Mouse (Mus musculus) CH12.LX (cell line): ENCODE data around the gene Plekhj1. TPM values are rescaled to one million over a fixed set of nuclear protein-coding genes. Genes with fewer than 3 reads are reported as not detected.

ENCODE experiments used
- DNase-seq: peaks from one replicate; pipeline ENCODE4 v3.0.0-alpha.2; 2013; ENCODE audit errors: extremely low read depth
- H3K27ac ChIP-seq: 2 replicates; pipeline ENCODE4 v1.5.1; 2012; ENCODE audit warnings: low read depth, mild to moderate bottlenecking, control low read depth, moderate library complexity; ENCODE audit not compliant: insufficient read depth
- H3K27me3 ChIP-seq: replicated peaks from 2 replicates; pipeline ENCODE3; 2012; ENCODE audit warnings: inconsistent platforms
- H3K36me3 ChIP-seq, 2 experiments: replicated peaks in 1 of 2; 2 replicates each; pipeline versions ENCODE3 to v1.6.1; 2012; ENCODE audit warnings: inconsistent platforms in 1 of 2, low read length in 1 of 2, mild to moderate bottlenecking in 1 of 2, mixed read lengths in 1 of 2, moderate library complexity in 1 of 2; ENCODE audit not compliant: control insufficient read depth in 1 of 2, insufficient read depth in 1 of 2
- H3K4me1 ChIP-seq, 2 experiments: 2 replicates each; pipeline ENCODE4 v1.6.1; 2012; ENCODE audit warnings: inconsistent platforms in 1 of 2, moderate library complexity in 1 of 2; ENCODE audit not compliant: insufficient read depth in 2 of 2, control insufficient read depth in 1 of 2
- H3K4me2 ChIP-seq: 2 replicates; pipeline ENCODE4 v1.6.1; 2012; ENCODE audit warnings: low read depth, mild to moderate bottlenecking, control low read depth; ENCODE audit not compliant: poor library complexity, insufficient read depth, severe bottlenecking
- H3K4me3 ChIP-seq, 3 experiments: fragments of 150-350 bp in 1 of 3; sonication (generic) in 1 of 3; replicated peaks in 1 of 3; 2 replicates each; pipeline versions ENCODE3 to v1.5.1; 2011 to 2012; ENCODE audit warnings: low read depth in 2 of 3, low read length in 2 of 3, mild to moderate bottlenecking in 2 of 3, moderate library complexity in 2 of 3, control low read depth in 1 of 3, improper control_type of control experiment in 1 of 3, inconsistent platforms in 1 of 3, mixed read lengths in 1 of 3; ENCODE audit not compliant: poor library complexity in 1 of 3
- H3K79me2 ChIP-seq: replicated peaks from 2 replicates; pipeline ENCODE4 v1.6.1; 2012; ENCODE audit warnings: mild to moderate bottlenecking, moderate library complexity; ENCODE audit not compliant: control insufficient read depth, poor library complexity, insufficient read depth, severe bottlenecking; ENCODE audit errors: extremely low read depth
- H3K9ac ChIP-seq: 2 replicates; pipeline ENCODE4 v1.6.1; 2012; ENCODE audit warnings: low read depth, mild to moderate bottlenecking, control low read depth, moderate library complexity; ENCODE audit not compliant: insufficient read depth
- H3K9me3 ChIP-seq: replicated peaks from 2 replicates; pipeline ENCODE3; 2012; ENCODE audit warnings: low read length, inconsistent platforms, mixed read lengths
- CHD1 ChIP-seq: IDR thresholded peaks from 2 replicates; pipeline ENCODE4 v1.6.1; 2012; ENCODE audit warnings: low read depth, low read length, improper control_type of control experiment, inconsistent platforms
- CTCF ChIP-seq, 2 experiments: IDR thresholded peaks in 1 of 2; conservative IDR thresholded peaks in 1 of 2; 2 replicates each; pipeline ENCODE4 v1.5.1; 2011 to 2012; ENCODE audit warnings: low read depth in 2 of 2, low read length in 2 of 2, improper control_type of control experiment in 1 of 2, inconsistent platforms in 1 of 2, mild to moderate bottlenecking in 1 of 2, moderate library complexity in 1 of 2
- E2F4 ChIP-seq: IDR thresholded peaks from 2 replicates; pipeline ENCODE4 v1.6.1; 2011; ENCODE audit warnings: low read depth, low read length, improper control_type of control experiment; ENCODE audit not compliant: insufficient replicate concordance
- ELF1 ChIP-seq: IDR thresholded peaks from 2 replicates; pipeline ENCODE4 v1.6.1; 2014; ENCODE audit warnings: low read depth, mild to moderate bottlenecking, inconsistent platforms, low read length, improper control_type of control experiment
- ETS1 ChIP-seq: conservative IDR thresholded peaks from 2 replicates; pipeline ENCODE4 v1.6.1; 2012; ENCODE audit warnings: low read depth, mild to moderate bottlenecking, inconsistent platforms, low read length, improper control_type of control experiment, moderate library complexity
- HCFC1 ChIP-seq: IDR thresholded peaks from 2 replicates; pipeline ENCODE4 v1.6.1; 2012; ENCODE audit warnings: low read depth, mild to moderate bottlenecking, inconsistent platforms, low read length, improper control_type of control experiment
- IRF4 ChIP-seq: IDR thresholded peaks from 2 replicates; pipeline ENCODE4 v1.6.1; 2014; ENCODE audit warnings: low read depth, mild to moderate bottlenecking, inconsistent platforms, low read length, improper control_type of control experiment
- JUN ChIP-seq: IDR thresholded peaks from 2 replicates; pipeline ENCODE4 v1.6.1; 2011; ENCODE audit warnings: low read depth, mild to moderate bottlenecking, low read length, improper control_type of control experiment, moderate library complexity; ENCODE audit not compliant: insufficient read depth
- JUND ChIP-seq: conservative IDR thresholded peaks from 2 replicates; pipeline ENCODE4 v1.6.1; 2011; ENCODE audit warnings: low read depth, low read length, improper control_type of control experiment
- MAFK ChIP-seq: IDR thresholded peaks from 2 replicates; pipeline ENCODE4 v1.6.1; 2011; ENCODE audit warnings: low read length, improper control_type of control experiment; ENCODE audit not compliant: insufficient replicate concordance
- MAX ChIP-seq: IDR thresholded peaks from 2 replicates; pipeline ENCODE4 v1.6.1; 2011; ENCODE audit warnings: low read length, improper control_type of control experiment
- MAZ ChIP-seq: IDR thresholded peaks from 2 replicates; pipeline ENCODE4 v1.6.1; 2012; ENCODE audit warnings: low read depth, mild to moderate bottlenecking, inconsistent platforms, low read length, improper control_type of control experiment, moderate library complexity
- MEF2A ChIP-seq: IDR thresholded peaks from 2 replicates; pipeline ENCODE4 v1.6.1; 2014; ENCODE audit warnings: low read depth, mild to moderate bottlenecking, inconsistent platforms, low read length, improper control_type of control experiment, borderline replicate concordance
- NELFE ChIP-seq: IDR thresholded peaks from 2 replicates; pipeline ENCODE4 v1.6.1; 2011; ENCODE audit warnings: low read depth, low read length, improper control_type of control experiment
- NRF1 ChIP-seq: IDR thresholded peaks from 2 replicates; pipeline ENCODE4 v1.6.1; 2014; ENCODE audit warnings: low read depth, mild to moderate bottlenecking, inconsistent platforms, low read length, improper control_type of control experiment, moderate library complexity
- POLR2AphosphoS2 ChIP-seq: IDR thresholded peaks from 2 replicates; pipeline ENCODE4 v1.6.1; 2011; ENCODE audit warnings: low read depth, low read length, improper control_type of control experiment
- RCOR1 ChIP-seq: conservative IDR thresholded peaks from 2 replicates; pipeline ENCODE4 v1.6.1; 2012; ENCODE audit warnings: low read depth, mild to moderate bottlenecking, inconsistent platforms, low read length, improper control_type of control experiment
- SMC3 ChIP-seq: IDR thresholded peaks from 2 replicates; pipeline ENCODE4 v1.6.1; 2011; ENCODE audit warnings: low read depth, low read length, improper control_type of control experiment
- TCF12 ChIP-seq: IDR thresholded peaks from 2 replicates; pipeline ENCODE4 v1.6.1; 2014; ENCODE audit warnings: low read depth, mild to moderate bottlenecking, inconsistent platforms, low read length, improper control_type of control experiment
- UBTF ChIP-seq: IDR thresholded peaks from 2 replicates; pipeline ENCODE4 v1.6.1; 2012; ENCODE audit warnings: low read depth, mild to moderate bottlenecking, inconsistent platforms, low read length, improper control_type of control experiment, moderate library complexity
- USF1 ChIP-seq: IDR thresholded peaks from 2 replicates; pipeline ENCODE4 v1.6.1; 2014; ENCODE audit warnings: low read depth, mild to moderate bottlenecking, inconsistent platforms, low read length, improper control_type of control experiment
- ZKSCAN1 ChIP-seq: IDR thresholded peaks from 2 replicates; pipeline ENCODE4 v1.6.1; 2012; ENCODE audit warnings: low read depth, inconsistent platforms, low read length, improper control_type of control experiment, borderline replicate concordance
- ZMIZ1 ChIP-seq: IDR thresholded peaks from 2 replicates; pipeline ENCODE4 v1.6.1; 2012; ENCODE audit warnings: low read depth, mild to moderate bottlenecking, inconsistent platforms, low read length, improper control_type of control experiment
- dilution Hi-C: fragments of 300-500 bp; cut with MboI; formaldehyde crosslinking; loops from 2 replicates; pipeline ENCODE4 v1.14.3; 2020; ENCODE audit warnings: low sequenced_read_pairs; ENCODE audit not compliant: extremely low pct_unique_long_range_greater_than_20kb, extremely low pct_ligation_motif_present
- in situ Hi-C: fragments of 300-500 bp; cut with MboI; formaldehyde crosslinking; loops from 3 replicates; pipeline ENCODE4 v1.14.3; 2019; ENCODE audit warnings: low sequenced_read_pairs, low pct_ligation_motif_present, low pct_unique_long_range_greater_than_20kb, mixed read lengths
- polyA plus RNA-seq: library from polyadenylated mRNA; unstranded; fragments of >175 nt; gene quantifications from 2 replicates; pipeline ENCODE4 v1.2.1, GENCODE M21; 2012; ENCODE audit warnings: low read depth; ENCODE audit not compliant: insufficient read length
- total RNA-seq, 2 experiments: library from RNA; depleted of rRNA; stranded (reverse); fragments of 300-350 nt in 1 of 2; fragments of >200 nt in 1 of 2; gene quantifications; 2 replicates each; pipeline ENCODE4 v1.2.3; 2012 to 2014

Plekhj1 gene
- total and polyA plus RNA-seq, 3 experiments, result 63.4 to 123 (median 63.8) TPM

- Histone ChIP-seq H3K4me1 (peaks cover 0 to 8% of the 10 kb centered on the region in 2 experiments; a peak in 1 of 4 replicates), H3K79me2 (no peaks in the 10 kb centered on the region), H3K4me3 (no peak overlapping the region), H3K27me3 (peaks cover 50% of the 10 kb centered on the region), H3K36me3 (no peaks in the 10 kb centered on the region), H3K9me3 (no peaks in the 10 kb centered on the region), H3K4me2 (no peak overlapping the region)
- in situ Hi-C loops, result no loop called here
- DNase-seq, result no peak
- TF ChIP-seq NRF1, result no peak
- TF ChIP-seq MAX, result no peak
- TF ChIP-seq, all 38 proteins: peak for 0
- dilution Hi-C loops, result no loop called here
- no peak overlapping the region for H3K27ac ChIP-seq
- no peak overlapping the region for H3K9ac ChIP-seq
Observed at GRCm38 (mm10) chr10:80842334-80842733, 43.9 kb upstream of the Plekhj1 start.

- no peak overlapping the region for H3K27ac ChIP-seq
- no peak overlapping the region for H3K9ac ChIP-seq
- no peak overlapping the region for H3K4me2 ChIP-seq
- DNase-seq, result no peak
- in situ Hi-C loops (no loop called here), dilution Hi-C loops (no loop called here)
- no peaks in the 10 kb centered on the region for H3K9me3 ChIP-seq
- H3K4me3 ChIP-seq, result no peak overlapping the region
- H3K27me3 ChIP-seq, result peaks cover 50% of the 10 kb centered on the region
- TF ChIP-seq TCF12 (no peak), NRF1 (no peak), RCOR1 (no peak), USF1 (no peak), NELFE (no peak), HCFC1 (no peak), POLR2AphosphoS2 (no peak), IRF4 (no peak), ZMIZ1 (no peak)
- no peaks in the 10 kb centered on the region for H3K36me3 ChIP-seq
- H3K79me2 ChIP-seq, result no peaks in the 10 kb centered on the region
- H3K4me1 ChIP-seq, result peaks cover 0 to 12% of the 10 kb centered on the region in 2 experiments; a peak in 2 of 4 replicates
Observed at GRCm38 (mm10) chr10:80841685-80842084, 43.3 kb upstream of the Plekhj1 start.

- Histone ChIP-seq H3K9ac (no peak overlapping the region), H3K79me2 (no peaks in the 10 kb centered on the region), H3K4me2 (no peak overlapping the region), H3K4me3 (no peak overlapping the region), H3K4me1 (peaks cover 0 to 12% of the 10 kb centered on the region in 2 experiments; a peak in 2 of 4 replicates), H3K9me3 (no peaks in the 10 kb centered on the region), H3K36me3 (peaks cover 0 to 2% of the 10 kb centered on the region in 2 experiments), H3K27me3 (peaks cover 42% of the 10 kb centered on the region), H3K27ac (no peak overlapping the region)
- TF ChIP-seq CTCF (conservative IDR thresholded peaks at IDR 0.05 in 1 of 2, IDR thresholded peaks at IDR 0.05 in 1 of 2; ENCODE audit: low read depth in 2 of 2, low read length in 2 of 2) (no peak), IRF4 (no peak), USF1 (no peak), ZKSCAN1 (no peak), ELF1 (no peak), ETS1 (no peak), RCOR1 (no peak), E2F4 (no peak), UBTF (no peak), MAFK (no peak), SMC3 (no peak), MEF2A (no peak), MAZ (no peak), CHD1 (no peak), JUND (no peak), JUN (no peak)
- dilution Hi-C loops (no loop called here), in situ Hi-C loops (no loop called here)
- no peak for DNase-seq
Observed at GRCm38 (mm10) chr10:80839848-80840247, 41.4 kb upstream of the Plekhj1 start.
